9 mouse cellular contexts compared by ENCODE assay signal in genomic region chr17:24723881-24724180, GRCm38 (mm10). TPM values are rescaled to one million over a fixed set of nuclear protein-coding genes. Genes with fewer than 3 reads are reported as not detected.
A peak's percentile ranks its signal among the peaks of the same experiment; 100 is the strongest.
DNase-seq lines count a peak whose midpoint lies in the region; ATAC-seq and TF ChIP-seq lines count a peak whose summit lies in the region.
"Had no signal": no experiment of that assay in that cellular context is flagged by ENCODE, and none has a peak within 500 bp of the region (broad histone marks: within the 10 kb centered on the region; RNA-seq: fewer than 3 reads in every experiment).

No protein-coding gene starts in this region.

- peaks cover 12% of the 10 kb centered on the region for H3K36me3 ChIP-seq in spleen, adult 2 months (ENCODE audit: control insufficient read depth, insufficient read depth, low read length)
- H3K36me3 ChIP-seq in hindbrain, embryonic 13.5 days = peaks cover 16% of the 10 kb centered on the region

- H3K27me3 ChIP-seq in cerebellum, adult 2 months (ENCODE audit: control insufficient read depth, insufficient read depth, low read length) = no peaks in the 10 kb centered on the region
- no peaks in the 10 kb centered on the region for H3K27me3 ChIP-seq in spleen, adult 2 months (ENCODE audit: control insufficient read depth, insufficient read depth, low read length)
- H3K27me3 ChIP-seq in hindbrain, embryonic 13.5 days = peaks cover 14% of the 10 kb centered on the region; the same call in 1 of the 2 replicates

- ATAC-seq in hindbrain, embryonic 13.5 days (ENCODE audit: low FRiP score) = no peak
- ATAC-seq in megakaryocyte-erythroid progenitor cell, adult 5-6 weeks (replicated peaks; ENCODE audit: low FRiP score, low TSS enrichment, poor library complexity, severe bottlenecking) = peak; percentile 36

- peaks cover 4% of the 10 kb centered on the region for H3K4me1 ChIP-seq in cerebellum, adult 2 months (ENCODE audit: control insufficient read depth, insufficient read depth, low read length)
- H3K4me1 ChIP-seq in spleen, adult 2 months (ENCODE audit: control insufficient read depth, insufficient read depth, insufficient read length) = peaks cover 7% of the 10 kb centered on the region
- H3K4me1 ChIP-seq in hindbrain, embryonic 13.5 days (replicated peaks) = peaks cover 35% of the 10 kb centered on the region

- TF ChIP-seq POLR2A in cerebellum, adult 2 months (IDR thresholded peaks at IDR 0.05; ENCODE audit: borderline replicate concordance, insufficient read depth, low read length) = no peak
- TF ChIP-seq POLR2A in spleen, adult 2 months (IDR thresholded peaks at IDR 0.05; ENCODE audit: low read depth, low read length) = no peak

- no peak for TF ChIP-seq CTCF in cerebellum, adult 2 months (IDR thresholded peaks at IDR 0.05; ENCODE audit: borderline replicate concordance, insufficient read depth, low read depth, low read length)
- no peak for TF ChIP-seq CTCF in spleen, adult 2 months (IDR thresholded peaks at IDR 0.05; ENCODE audit: extremely low read depth, insufficient read depth, insufficient read length, insufficient replicate concordance)

- peak overlapping the region; percentile 94 for H3K9ac ChIP-seq in hindbrain, embryonic 13.5 days

- H3K4me3 ChIP-seq in cerebellum, adult 2 months (replicated peaks; ENCODE audit: insufficient read depth, low read depth, low read length) = peak overlapping the region; percentile 91
- H3K4me3 ChIP-seq in spleen, adult 2 months (ENCODE audit: extremely low read depth, insufficient read depth, insufficient read length) = peak overlapping the region; percentile 98
- H3K4me3 ChIP-seq in hindbrain, embryonic 13.5 days = peak overlapping the region; percentile 87

- DNase-seq in cerebellum, adult 2 months = no peak
- DNase-seq in cerebellum, adult 9-11 months = no peak
- DNase-seq in spleen, adult 2 months (ENCODE audit: low read depth in 1 of 2, low spot score in 2 of 2) = no peak
- no peak for DNase-seq in spleen, adult 18-20 months
- no peak for DNase-seq in adrenal gland, adult (ENCODE audit: inconsistent age in 2 of 2, low spot score in 1 of 2)
- no peak for DNase-seq in gastrocnemius, postnatal 4 days (ENCODE audit: low spot score in 2 of 2)

- peak overlapping the region; percentile 84 for H3K4me2 ChIP-seq in hindbrain, embryonic 13.5 days

- no peaks in the 10 kb centered on the region for H3K9me3 ChIP-seq in hindbrain, embryonic 13.5 days

- peak overlapping the region; percentile 78 for H3K27ac ChIP-seq in cerebellum, adult 2 months (ENCODE audit: insufficient read depth, low read length)
- peak overlapping the region; percentile 89 for H3K27ac ChIP-seq in spleen, adult 2 months (ENCODE audit: insufficient read depth, low read length)
- peak overlapping the region; percentile 89 for H3K27ac ChIP-seq in hindbrain, embryonic 13.5 days

- WGBS in cerebellum, adult 2 months = under 1% methylated on average over 15 of the region's 15 CpGs
- WGBS in spleen, adult 2 months = under 1% methylated on average over 15 of the region's 15 CpGs
- WGBS in hindbrain, embryonic 13.5 days = under 1% methylated on average over 15 of the region's 15 CpGs

RNA-seq across cellular contexts. Expression of gene Ndufb10, which starts 0.4 kb away (rescaled TPM):
- polyA plus RNA-seq in cerebellum, adult 2 months (2012; rRNA removed) = 548 and 613 TPM in 2 replicates
- polyA plus RNA-seq in spleen, adult 2 months (2012; rRNA removed) = 91.1 and 135 TPM in 2 replicates
- polyA plus RNA-seq in hindbrain, embryonic 13.5 days (2015; fragmentation: Nextera tagmentation; extraction: Ambion mirVana) = 259 and 262 TPM in 2 replicates
- 367 and 415 TPM in 2 replicates for total RNA-seq in megakaryocyte-erythroid progenitor cell, adult 5-6 weeks (2014; fragmentation: Nextera tagmentation)
- 283 and 299 TPM in 2 replicates for total RNA-seq in megakaryocyte-erythroid progenitor cell, adult 5-6 weeks (2017)
- 100 to 1,000 TPM; 383 to 407 TPM for total RNA-seq in gastrocnemius, postnatal 4 days (2021)

RNA-seq across cellular contexts. Expression of gene Rpl3l, which starts 3.8 kb away (rescaled TPM):
- polyA plus RNA-seq in cerebellum, adult 2 months (2012; rRNA removed) = 0.67 and 0.70 TPM in 2 replicates
- not detected in 2 replicates for polyA plus RNA-seq in spleen, adult 2 months (2012; rRNA removed)
- not detected in 2 replicates for polyA plus RNA-seq in hindbrain, embryonic 13.5 days (2015; fragmentation: Nextera tagmentation; extraction: Ambion mirVana)
- 0.76 TPM in 1 of 2 replicates, not detected in the other for total RNA-seq in megakaryocyte-erythroid progenitor cell, adult 5-6 weeks (2014; fragmentation: Nextera tagmentation)
- total RNA-seq in megakaryocyte-erythroid progenitor cell, adult 5-6 weeks (2017) = 2.0 TPM in 1 of 2 replicates, not detected in the other
- 100 to 1,000 TPM; 215 to 219 TPM for total RNA-seq in gastrocnemius, postnatal 4 days (2021)

RNA-seq across cellular contexts. Expression of gene Rps2, which starts 5.9 kb away (rescaled TPM):
- polyA plus RNA-seq in cerebellum, adult 2 months (2012; rRNA removed) = 577 and 621 TPM in 2 replicates
- 2,560 and 3,342 TPM in 2 replicates for polyA plus RNA-seq in spleen, adult 2 months (2012; rRNA removed)
- 782 and 783 TPM in 2 replicates for polyA plus RNA-seq in hindbrain, embryonic 13.5 days (2015; fragmentation: Nextera tagmentation; extraction: Ambion mirVana)
- 6,242 and 6,563 TPM in 2 replicates for total RNA-seq in megakaryocyte-erythroid progenitor cell, adult 5-6 weeks (2014; fragmentation: Nextera tagmentation)
- 1,324 and 2,144 TPM in 2 replicates for total RNA-seq in megakaryocyte-erythroid progenitor cell, adult 5-6 weeks (2017)
- 100 to 1,000 TPM; 750 to 839 TPM for total RNA-seq in gastrocnemius, postnatal 4 days (2021)

RNA-seq across cellular contexts. Expression of gene Rnf151, which starts 6.0 kb away (rescaled TPM):
- 0.18 and 0.57 TPM in 2 replicates for polyA plus RNA-seq in cerebellum, adult 2 months (2012; rRNA removed)
- 0.41 and 0.86 TPM in 2 replicates for polyA plus RNA-seq in spleen, adult 2 months (2012; rRNA removed)
- polyA plus RNA-seq in hindbrain, embryonic 13.5 days (2015; fragmentation: Nextera tagmentation; extraction: Ambion mirVana) = 0.27 TPM in 1 of 2 replicates, not detected in the other
- 0.72 TPM in 1 of 2 replicates, not detected in the other for total RNA-seq in megakaryocyte-erythroid progenitor cell, adult 5-6 weeks (2014; fragmentation: Nextera tagmentation)
- 0.27 TPM in 1 of 2 replicates, not detected in the other for total RNA-seq in megakaryocyte-erythroid progenitor cell, adult 5-6 weeks (2017)
- total RNA-seq in gastrocnemius, postnatal 4 days (2021) = under 1 TPM in 1 of 2 experiments, not detected in 1; 0.23 TPM
- total RNA-seq: heart, postnatal 14 days had no signal

RNA-seq across cellular contexts. Expression of gene Msrb1, which starts 12.6 kb away (rescaled TPM):
- polyA plus RNA-seq in cerebellum, adult 2 months (2012; rRNA removed) = 63.3 and 66.8 TPM in 2 replicates
- polyA plus RNA-seq in spleen, adult 2 months (2012; rRNA removed) = 56.7 and 66.9 TPM in 2 replicates
- polyA plus RNA-seq in hindbrain, embryonic 13.5 days (2015; fragmentation: Nextera tagmentation; extraction: Ambion mirVana) = 20.2 and 24.0 TPM in 2 replicates
- 42.8 and 43.9 TPM in 2 replicates for total RNA-seq in megakaryocyte-erythroid progenitor cell, adult 5-6 weeks (2014; fragmentation: Nextera tagmentation)
- total RNA-seq in megakaryocyte-erythroid progenitor cell, adult 5-6 weeks (2017) = 34.6 and 54.0 TPM in 2 replicates
- total RNA-seq in gastrocnemius, postnatal 4 days (2021) = 100 to 1,000 TPM in 1 of 2 experiments, 10 to 100 TPM in 1; 91.8 to 101 TPM
